Mouse (Mus musculus): ENCODE measurements at regions not wholly inside any gene's neighbourhood (a gene's known extent, or its start where the extent isn't known, plus 50 kb on each side); places are given as distances from the start of the nearest gene placed in this dataset.

DNA sequence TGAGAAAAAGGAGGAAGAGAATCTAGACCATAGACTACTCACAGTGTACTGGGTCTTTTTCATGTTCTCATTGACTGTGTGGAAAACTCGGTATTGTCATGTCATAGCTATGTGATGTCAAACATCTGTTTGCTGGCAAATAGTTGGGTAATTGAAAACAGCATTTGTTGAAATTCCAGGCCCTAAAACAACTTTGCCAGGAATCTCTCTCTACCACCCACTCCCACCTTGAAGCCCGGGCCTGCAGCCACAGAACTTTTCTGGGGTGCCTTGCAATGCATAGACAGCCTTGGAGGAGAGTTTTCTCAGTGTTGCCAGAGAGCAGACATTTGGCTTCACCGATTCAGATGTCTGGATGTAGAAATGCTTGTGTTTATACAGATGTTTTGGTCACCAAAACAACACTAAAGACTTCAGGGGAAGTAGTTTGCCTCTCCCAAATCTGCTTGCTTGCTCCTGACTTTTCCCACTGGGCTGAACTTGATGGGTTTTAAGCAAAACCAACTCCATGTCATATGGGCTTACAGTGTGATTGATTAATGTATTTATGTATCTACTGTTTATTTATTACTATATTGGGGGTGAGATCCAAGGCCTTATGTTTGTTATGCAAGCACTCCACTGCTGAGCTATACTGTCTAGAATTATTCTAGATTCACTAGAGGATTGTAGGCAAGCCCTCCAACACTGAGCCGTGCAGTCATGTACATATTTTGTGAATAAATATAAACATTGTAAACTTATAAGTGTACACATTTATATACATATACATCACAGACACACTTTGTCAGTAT lies 63.2 kb upstream of the Galnt17 start:
- no peak for TF ChIP-seq CTCF (IDR thresholded peaks at IDR 0.05; ENCODE audit: borderline replicate concordance, insufficient read depth, low read length)
- TF ChIP-seq POLR2A (IDR thresholded peaks at IDR 0.05; ENCODE audit: low read depth, low read length): no peak

Data from embryonic fibroblast, embryonic 13.5 days (primary cell).